Mouse (Mus musculus) spleen, adult 2 months (tissue): ENCODE measurements around the gene Ifit3b.
"Not testable (repeated sequence)": the region's sequence is repeated elsewhere in the genome, so short reads cannot be mapped to it uniquely, and the experiment has no call there.

Source experiments
- CTCF ChIP-seq: fragments of 200-500 bp; IDR thresholded peaks from 2 replicates; pipeline ENCODE4 v1.5.1; 2011; ENCODE audit warnings: mild to moderate bottlenecking, inconsistent platforms; ENCODE audit not compliant: insufficient read depth, insufficient read length, insufficient replicate concordance; ENCODE audit errors: extremely low read depth
- POLR2A ChIP-seq: fragments of 200-500 bp; IDR thresholded peaks from 2 replicates; pipeline ENCODE4 v1.6.1; 2011; ENCODE audit warnings: low read depth, low read length, inconsistent platforms

DNA sequence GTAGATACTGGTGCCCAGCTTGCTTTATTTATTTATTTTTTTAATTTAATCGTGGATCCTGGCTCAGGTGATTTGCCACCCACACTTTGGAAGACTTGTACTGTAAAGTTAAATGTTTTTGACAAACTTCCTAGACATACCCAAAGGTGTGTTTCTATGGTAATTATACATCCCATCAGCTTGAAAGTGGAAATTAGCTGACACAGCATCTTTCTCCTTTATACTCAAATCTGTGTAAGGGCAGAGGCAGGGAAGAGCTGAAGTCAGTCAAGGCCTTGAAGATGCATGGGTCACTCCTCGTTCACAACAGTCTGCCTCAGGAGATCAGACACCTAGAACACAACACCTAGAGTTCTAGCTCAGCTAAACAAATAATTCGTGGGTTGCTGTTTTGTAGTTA lies 2.3 kb downstream of the Ifit3b start:
- TF ChIP-seq POLR2A, CTCF: not testable (repeated sequence)
